Mouse (Mus musculus): ENCODE results near the gene Kcng3. TPM values are rescaled to one million over a fixed set of nuclear protein-coding genes. Genes with fewer than 3 reads are reported as not detected.

Kcng3 gene
- polyA plus RNA-seq, 1 experiment from 2014 or later = not detected

DNA sequence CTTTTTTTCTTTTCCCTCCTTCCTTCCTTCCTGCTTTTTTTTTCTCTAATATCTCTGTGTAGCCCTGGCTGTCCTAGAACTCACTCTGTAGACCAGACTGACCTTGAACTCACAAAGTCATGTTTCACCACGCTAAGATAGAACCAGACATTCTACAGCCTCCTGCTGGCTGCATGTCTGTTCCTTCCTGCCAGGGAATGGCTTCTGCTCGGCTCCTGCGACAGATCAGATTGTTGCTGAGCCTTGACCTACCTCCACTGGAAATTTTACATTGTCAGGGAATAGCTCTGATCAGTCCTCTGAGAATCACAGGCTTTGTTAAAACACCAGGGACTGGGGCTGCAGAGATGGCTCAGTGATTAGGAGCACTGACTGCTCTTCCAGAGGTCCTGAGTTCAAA, 24.0 kb upstream of the Kcng3 start:
- Histone ChIP-seq H3K4me2 (ENCODE audit: low read depth, low read length) (no peak overlapping the region), H3K4me3 (ENCODE audit: low read depth, low read length) (no peak overlapping the region), H3K9me3 (ENCODE audit: control insufficient read depth, low read length) (no peaks in the 10 kb centered on the region), H3K4me1 (ENCODE audit: control insufficient read depth, insufficient read depth, low read length) (no peaks in the 10 kb centered on the region), H3K36me3 (ENCODE audit: control insufficient read depth, insufficient read depth, low read length) (no peaks in the 10 kb centered on the region), H3K27me3 (replicated peaks; ENCODE audit: control insufficient read depth, insufficient read depth, low read length) (no peaks in the 10 kb centered on the region), H3K27ac (replicated peaks; ENCODE audit: low read depth, low read length) (no peak overlapping the region), H3K9ac (ENCODE audit: low read depth, low read length) (no peak overlapping the region)
- WGBS = 72% methylated on average over 3 of the region's 3 CpGs
- DNase-seq (ENCODE audit: low spot score) = no peak
- no peak for ATAC-seq (ENCODE audit: low read depth)

DNA sequence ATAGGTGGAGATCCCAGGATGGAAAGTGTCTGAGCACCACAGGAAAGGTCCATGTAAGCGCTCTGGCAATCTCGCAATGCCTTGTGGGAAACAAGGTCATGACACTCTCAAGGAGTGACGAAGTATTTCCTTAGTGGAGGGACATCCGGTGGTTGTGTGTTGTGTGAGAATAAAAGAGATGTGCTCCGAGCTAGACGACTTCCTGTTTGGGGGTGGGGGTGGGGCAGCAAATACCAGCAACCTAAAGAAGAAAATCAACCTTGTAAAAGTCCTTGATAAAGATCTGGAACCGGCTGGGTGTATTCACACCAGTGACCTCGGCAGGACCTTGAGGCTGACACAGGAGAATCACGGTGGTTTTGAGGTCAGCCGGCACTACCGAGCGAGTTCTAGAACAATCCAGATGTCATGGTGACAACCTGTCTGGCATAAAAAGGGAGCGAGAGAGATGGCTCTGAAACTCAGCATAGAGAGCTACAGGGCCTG, 23.0 kb upstream of the Kcng3 start:
- ATAC-seq (ENCODE audit: low read depth) = no peak
- 55% methylated on average over 13 of the region's 13 CpGs for WGBS

DNA sequence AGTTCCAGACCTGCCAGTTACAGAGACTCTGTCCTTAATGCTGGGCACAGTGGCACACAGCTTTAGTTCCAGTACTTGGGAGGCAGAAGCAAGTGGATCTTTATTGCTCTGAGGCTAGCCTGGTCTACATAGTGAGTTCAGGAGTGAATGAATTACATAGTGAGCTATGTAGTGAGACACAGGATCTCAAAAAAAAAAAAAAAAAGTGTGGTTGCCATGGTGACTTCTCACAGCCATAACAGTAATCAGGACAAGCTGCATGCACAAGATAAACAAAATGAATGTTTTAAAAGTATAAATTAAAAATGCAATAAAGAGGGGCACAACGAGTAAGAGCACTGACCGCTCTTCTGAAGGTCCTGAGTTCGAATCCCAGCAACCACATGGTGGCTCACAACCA, 21.9 kb upstream of the Kcng3 start:
- 90% methylated on average over 3 of the region's 3 CpGs for WGBS
- Histone ChIP-seq H3K9me3 (ENCODE audit: control insufficient read depth, low read length) (no peaks in the 10 kb centered on the region), H3K9ac (ENCODE audit: low read depth, low read length) (no peak overlapping the region), H3K27me3 (replicated peaks; ENCODE audit: control insufficient read depth, insufficient read depth, low read length) (no peaks in the 10 kb centered on the region), H3K27ac (replicated peaks; ENCODE audit: low read depth, low read length) (no peak overlapping the region), H3K4me2 (ENCODE audit: low read depth, low read length) (no peak overlapping the region), H3K4me1 (ENCODE audit: control insufficient read depth, insufficient read depth, low read length) (no peaks in the 10 kb centered on the region), H3K4me3 (ENCODE audit: low read depth, low read length) (no peak overlapping the region), H3K36me3 (ENCODE audit: control insufficient read depth, insufficient read depth, low read length) (no peaks in the 10 kb centered on the region)
- DNase-seq (ENCODE audit: low spot score) = no peak
- no peak for ATAC-seq (ENCODE audit: low read depth)

More for the DNA sequence above, 23.0 kb upstream of the Kcng3 start:
- H3K4me2 ChIP-seq (ENCODE audit: low read depth, low read length) = no peak overlapping the region
- H3K4me3 ChIP-seq (ENCODE audit: low read depth, low read length) = no peak overlapping the region
- H3K27ac ChIP-seq (replicated peaks; ENCODE audit: low read depth, low read length) = no peak overlapping the region
- no peaks in the 10 kb centered on the region for H3K9me3 ChIP-seq (ENCODE audit: control insufficient read depth, low read length)
- no peaks in the 10 kb centered on the region for H3K36me3 ChIP-seq (ENCODE audit: control insufficient read depth, insufficient read depth, low read length)
- no peaks in the 10 kb centered on the region for H3K27me3 ChIP-seq (replicated peaks; ENCODE audit: control insufficient read depth, insufficient read depth, low read length)
- no peaks in the 10 kb centered on the region for H3K4me1 ChIP-seq (ENCODE audit: control insufficient read depth, insufficient read depth, low read length)
- H3K9ac ChIP-seq (ENCODE audit: low read depth, low read length) = no peak overlapping the region
- DNase-seq (ENCODE audit: low spot score) = no peak

DNA sequence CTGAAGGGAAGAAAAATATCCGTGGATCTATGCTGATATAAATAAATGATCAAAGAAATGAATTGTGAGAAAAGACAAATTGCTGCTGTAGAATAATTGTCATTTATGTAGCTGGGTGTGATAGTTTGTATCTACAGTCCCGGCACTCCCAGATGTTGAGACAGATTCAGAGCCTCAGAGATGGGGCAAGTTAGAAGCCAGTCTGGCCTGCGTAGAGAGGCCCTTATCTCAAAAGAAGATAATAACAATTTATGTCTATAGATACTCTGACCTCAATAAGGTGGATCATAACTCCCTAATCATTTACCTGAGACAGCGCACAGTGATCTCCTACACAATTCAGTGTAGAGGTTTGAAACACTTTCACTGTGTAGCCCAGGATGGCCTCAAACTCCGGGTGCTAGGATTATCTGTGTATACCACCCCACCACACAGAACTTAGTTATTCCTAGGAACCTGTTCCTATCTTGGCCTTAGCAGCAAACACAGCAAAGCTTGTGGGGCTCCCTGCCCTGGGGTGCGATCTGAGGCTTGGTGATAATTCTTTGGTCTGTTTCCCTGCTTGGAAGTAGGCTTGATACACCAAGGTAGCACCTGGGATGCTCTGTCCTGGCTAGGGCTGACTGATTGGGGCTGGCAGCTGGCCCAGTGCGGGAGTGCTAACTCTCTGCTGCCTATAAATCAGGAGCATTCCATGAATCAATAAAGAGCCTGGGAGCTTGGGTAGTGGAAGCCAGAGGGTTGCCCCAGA, 19.4 kb upstream of the Kcng3 start:
- ATAC-seq (ENCODE audit: low read depth) (no peak), DNase-seq (ENCODE audit: low spot score) (no peak)
- Histone ChIP-seq H3K4me3 (ENCODE audit: low read depth, low read length) (no peak overlapping the region), H3K4me2 (ENCODE audit: low read depth, low read length) (no peak overlapping the region), H3K9ac (ENCODE audit: low read depth, low read length) (no peak overlapping the region), H3K27me3 (replicated peaks; ENCODE audit: control insufficient read depth, insufficient read depth, low read length) (no peaks in the 10 kb centered on the region), H3K27ac (replicated peaks; ENCODE audit: low read depth, low read length) (no peak overlapping the region), H3K4me1 (ENCODE audit: control insufficient read depth, insufficient read depth, low read length) (no peaks in the 10 kb centered on the region), H3K9me3 (ENCODE audit: control insufficient read depth, low read length) (no peaks in the 10 kb centered on the region), H3K36me3 (ENCODE audit: control insufficient read depth, insufficient read depth, low read length) (no peaks in the 10 kb centered on the region)
- 84% methylated on average over 7 of the region's 7 CpGs for WGBS

DNA sequence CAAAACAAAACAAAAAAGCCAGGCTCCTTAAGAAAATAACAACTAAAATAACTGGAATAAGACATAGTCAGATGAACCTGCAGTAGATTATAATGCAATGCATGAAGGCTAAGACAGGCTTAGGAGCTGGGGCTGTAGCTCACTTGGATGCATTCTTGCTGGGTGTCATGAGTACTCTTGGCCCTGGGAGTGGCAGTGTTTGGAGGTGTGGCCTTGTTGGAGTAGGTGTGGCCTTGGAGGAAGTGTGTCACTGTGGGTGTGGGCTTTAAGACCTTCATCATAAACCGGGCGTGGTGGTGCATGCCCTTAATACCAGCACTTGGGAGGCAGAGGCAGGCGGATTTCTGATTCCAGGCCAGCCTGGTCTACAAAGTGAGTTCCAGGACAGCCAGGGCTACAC, 18.3 kb upstream of the Kcng3 start:
- no peaks in the 10 kb centered on the region for H3K9me3 ChIP-seq (ENCODE audit: control insufficient read depth, low read length)
- no peak overlapping the region for H3K4me3 ChIP-seq (ENCODE audit: low read depth, low read length)
- H3K36me3 ChIP-seq (ENCODE audit: control insufficient read depth, insufficient read depth, low read length) = no peaks in the 10 kb centered on the region
- DNase-seq (ENCODE audit: low spot score) (no peak), ATAC-seq (ENCODE audit: low read depth) (no peak)
- no peak overlapping the region for H3K4me2 ChIP-seq (ENCODE audit: low read depth, low read length)
- H3K9ac ChIP-seq (ENCODE audit: low read depth, low read length) = no peak overlapping the region
- no peak overlapping the region for H3K27ac ChIP-seq (replicated peaks; ENCODE audit: low read depth, low read length)
- no peaks in the 10 kb centered on the region for H3K27me3 ChIP-seq (replicated peaks; ENCODE audit: control insufficient read depth, insufficient read depth, low read length)
- no peaks in the 10 kb centered on the region for H3K4me1 ChIP-seq (ENCODE audit: control insufficient read depth, insufficient read depth, low read length)
- WGBS = 97% methylated on average over 3 of the region's 3 CpGs

DNA sequence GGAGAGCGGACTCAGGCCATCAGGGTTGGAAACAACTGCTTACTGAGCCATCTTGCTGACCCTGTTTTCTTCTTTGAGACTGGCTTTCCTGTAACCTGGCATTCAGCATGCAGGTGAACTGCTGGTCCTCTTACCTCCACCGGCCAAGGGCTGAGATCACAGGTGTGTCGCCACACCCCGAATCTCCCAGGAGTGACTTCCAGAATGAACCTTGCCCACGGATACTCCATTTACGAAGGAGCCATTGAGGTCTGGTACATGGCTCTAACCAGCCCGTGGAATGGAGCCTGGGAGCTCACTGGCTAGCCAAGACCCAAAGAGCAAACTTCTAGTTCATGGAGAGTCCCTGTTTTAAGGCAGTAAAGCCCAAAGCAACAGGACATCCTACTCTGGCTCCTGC, 15.7 kb upstream of the Kcng3 start:
- no peaks in the 10 kb centered on the region for H3K4me1 ChIP-seq (ENCODE audit: control insufficient read depth, insufficient read depth, low read length)
- no peak overlapping the region for H3K4me3 ChIP-seq (ENCODE audit: low read depth, low read length)
- 92% methylated on average over 7 of the region's 7 CpGs for WGBS
- H3K36me3 ChIP-seq (ENCODE audit: control insufficient read depth, insufficient read depth, low read length) = no peaks in the 10 kb centered on the region
- H3K9ac ChIP-seq (ENCODE audit: low read depth, low read length) = no peak overlapping the region
- no peak overlapping the region for H3K4me2 ChIP-seq (ENCODE audit: low read depth, low read length)
- H3K9me3 ChIP-seq (ENCODE audit: control insufficient read depth, low read length) = no peaks in the 10 kb centered on the region
- no peak for DNase-seq (ENCODE audit: low spot score)
- H3K27ac ChIP-seq (replicated peaks; ENCODE audit: low read depth, low read length) = no peak overlapping the region
- H3K27me3 ChIP-seq (replicated peaks; ENCODE audit: control insufficient read depth, insufficient read depth, low read length) = no peaks in the 10 kb centered on the region
- no peak for ATAC-seq (ENCODE audit: low read depth)

DNA sequence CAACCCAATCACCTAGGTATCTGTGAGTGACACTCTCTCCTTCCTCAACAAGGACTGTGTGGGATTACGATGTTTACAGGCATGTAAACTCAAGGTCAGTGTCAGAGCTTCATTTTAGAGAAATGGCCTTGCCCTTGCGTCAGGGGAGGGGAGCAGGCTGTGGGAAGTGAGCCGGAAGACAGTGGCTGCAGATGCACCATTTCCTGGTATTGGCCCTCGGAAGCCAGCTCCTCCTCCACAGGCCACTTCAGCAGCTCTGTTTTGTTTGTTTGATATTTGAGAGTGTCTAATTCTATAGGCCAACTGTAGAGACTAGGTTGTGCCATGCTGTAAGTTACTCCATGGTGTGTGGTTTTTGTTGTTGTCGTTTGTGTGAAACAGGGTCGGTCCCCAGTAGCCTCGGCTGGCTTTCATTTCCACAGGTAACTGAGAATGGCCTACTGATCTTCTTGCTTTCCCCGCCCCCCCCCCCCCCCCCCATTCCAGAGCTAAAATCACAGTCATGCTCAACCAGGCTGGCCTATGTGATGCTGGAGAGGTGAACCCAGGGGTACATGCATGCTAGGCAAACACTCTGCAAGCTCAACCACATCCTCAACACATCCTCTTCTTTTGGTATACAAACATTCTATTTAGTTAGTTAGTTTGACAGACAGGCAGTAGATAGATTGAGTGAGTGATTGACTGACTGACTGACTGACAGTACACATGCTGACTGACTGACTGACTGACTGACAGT, 14.9 kb upstream of the Kcng3 start:
- ATAC-seq (ENCODE audit: low read depth) = no peak

DNA sequence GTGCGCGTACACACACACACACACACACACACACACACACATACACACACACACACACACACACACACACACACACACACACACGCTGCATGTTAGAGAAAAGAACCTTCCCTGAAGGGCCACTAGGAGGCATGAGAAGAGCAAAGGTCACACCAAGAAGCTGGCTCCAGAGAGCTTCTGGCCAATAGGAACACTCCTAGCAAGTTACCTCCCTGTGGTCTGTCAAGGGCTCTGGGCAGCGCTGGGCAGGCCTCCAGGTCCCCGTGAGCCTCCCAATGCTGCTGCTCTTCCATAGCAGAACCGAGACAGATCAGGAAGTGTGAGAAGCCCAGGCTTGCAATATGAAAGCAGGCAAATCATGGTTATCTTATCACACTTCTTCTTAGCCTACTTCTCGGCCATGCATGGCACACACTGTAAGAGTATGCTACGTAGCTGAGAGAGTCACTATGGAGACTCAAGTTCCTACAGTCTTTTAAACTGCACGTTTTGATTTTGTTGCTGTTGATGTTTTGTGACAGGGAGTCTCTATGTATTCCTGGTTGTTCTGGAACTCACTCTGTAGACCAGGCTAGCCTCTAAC, 13.6 kb upstream of the Kcng3 start:
- ATAC-seq (ENCODE audit: low read depth) (no peak), DNase-seq (ENCODE audit: low spot score) (peak; percentile 16)
- no peaks in the 10 kb centered on the region for H3K9me3 ChIP-seq (ENCODE audit: control insufficient read depth, low read length)
- no peaks in the 10 kb centered on the region for H3K4me1 ChIP-seq (ENCODE audit: control insufficient read depth, insufficient read depth, low read length)
- H3K9ac ChIP-seq (ENCODE audit: low read depth, low read length) = no peak overlapping the region
- H3K36me3 ChIP-seq (ENCODE audit: control insufficient read depth, insufficient read depth, low read length) = no peaks in the 10 kb centered on the region
- H3K4me2 ChIP-seq (ENCODE audit: low read depth, low read length) = no peak overlapping the region
- no peaks in the 10 kb centered on the region for H3K27me3 ChIP-seq (replicated peaks; ENCODE audit: control insufficient read depth, insufficient read depth, low read length)
- H3K27ac ChIP-seq (replicated peaks; ENCODE audit: low read depth, low read length) = no peak overlapping the region
- 59% methylated on average over 8 of the region's 9 CpGs for WGBS
- no peak overlapping the region for H3K4me3 ChIP-seq (ENCODE audit: low read depth, low read length)

More for the DNA sequence above, 14.9 kb upstream of the Kcng3 start:
- Histone ChIP-seq H3K36me3 (ENCODE audit: control insufficient read depth, insufficient read depth, low read length) (no peaks in the 10 kb centered on the region), H3K4me1 (ENCODE audit: control insufficient read depth, insufficient read depth, low read length) (no peaks in the 10 kb centered on the region), H3K9ac (ENCODE audit: low read depth, low read length) (no peak overlapping the region), H3K27ac (replicated peaks; ENCODE audit: low read depth, low read length) (no peak overlapping the region), H3K4me2 (ENCODE audit: low read depth, low read length) (no peak overlapping the region), H3K4me3 (ENCODE audit: low read depth, low read length) (no peak overlapping the region), H3K9me3 (ENCODE audit: control insufficient read depth, low read length) (no peaks in the 10 kb centered on the region), H3K27me3 (replicated peaks; ENCODE audit: control insufficient read depth, insufficient read depth, low read length) (no peaks in the 10 kb centered on the region)
- 69% methylated on average over 8 of the region's 8 CpGs for WGBS
- no peak for DNase-seq (ENCODE audit: low spot score)
